Mouse (Mus musculus) ovary, postnatal 14 days (tissue): ENCODE data around the gene Erc2.

Source experiments
- DNase-seq: peaks from one replicate; pipeline ENCODE4 v3.0.0; 2022; ENCODE audit warnings: low spot score

Erc2 gene

GRCm38 (mm10) chr14:28381801-28382550 lies 759.7 kb downstream of the Erc2 start:
- DNase-seq: no peak

- DNase-seq: no peak
Measured at GRCm38 (mm10) chr14:28386815-28387607, 764.8 kb downstream of the Erc2 start.

GRCm38 (mm10) chr14:28398915-28399314 lies 776.7 kb downstream of the Erc2 start:
- no peak for DNase-seq

GRCm38 (mm10) chr14:28399897-28400296 lies 777.7 kb downstream of the Erc2 start:
- DNase-seq: no peak

- DNase-seq: no peak
Measured at GRCm38 (mm10) chr14:28405277-28405840, 783.1 kb downstream of the Erc2 start.

GRCm38 (mm10) chr14:28409390-28409789 lies 787.2 kb downstream of the Erc2 start:
- DNase-seq: no peak

- DNase-seq: no peak
Measured at GRCm38 (mm10) chr14:28409796-28410347, 787.6 kb downstream of the Erc2 start.

GRCm38 (mm10) chr14:28410789-28411225 lies 788.6 kb downstream of the Erc2 start:
- no peak for DNase-seq

- DNase-seq: no peak
Measured at GRCm38 (mm10) chr14:28412252-28412995, 790.2 kb downstream of the Erc2 start.

GRCm38 (mm10) chr14:28413516-28413915 lies 791.3 kb downstream of the Erc2 start:
- no peak for DNase-seq

- peak; percentile 26 for DNase-seq
Measured at GRCm38 (mm10) chr14:28417019-28417418, 794.8 kb downstream of the Erc2 start.

- no peak for DNase-seq
Measured at GRCm38 (mm10) chr14:28418497-28418896, 796.3 kb downstream of the Erc2 start.

GRCm38 (mm10) chr14:28419188-28419587 lies 797.0 kb downstream of the Erc2 start:
- DNase-seq: no peak

GRCm38 (mm10) chr14:28420596-28420995 lies 798.4 kb downstream of the Erc2 start:
- DNase-seq: no peak

- no peak for DNase-seq
Measured at GRCm38 (mm10) chr14:28426610-28427009, 804.4 kb downstream of the Erc2 start.

GRCm38 (mm10) chr14:28431703-28432309 lies 809.6 kb downstream of the Erc2 start:
- DNase-seq: no peak

GRCm38 (mm10) chr14:28434996-28435395 lies 812.8 kb downstream of the Erc2 start:
- DNase-seq: no peak

- DNase-seq: no peak
Measured at GRCm38 (mm10) chr14:28439171-28439570, 816.9 kb downstream of the Erc2 start.

- no peak for DNase-seq
Measured at GRCm38 (mm10) chr14:28441240-28441967, 819.2 kb downstream of the Erc2 start.

GRCm38 (mm10) chr14:28443254-28443944 lies 821.2 kb downstream of the Erc2 start:
- DNase-seq: no peak
